11 mouse cellular contexts compared by ENCODE assay signal in the genomic region with DNA sequence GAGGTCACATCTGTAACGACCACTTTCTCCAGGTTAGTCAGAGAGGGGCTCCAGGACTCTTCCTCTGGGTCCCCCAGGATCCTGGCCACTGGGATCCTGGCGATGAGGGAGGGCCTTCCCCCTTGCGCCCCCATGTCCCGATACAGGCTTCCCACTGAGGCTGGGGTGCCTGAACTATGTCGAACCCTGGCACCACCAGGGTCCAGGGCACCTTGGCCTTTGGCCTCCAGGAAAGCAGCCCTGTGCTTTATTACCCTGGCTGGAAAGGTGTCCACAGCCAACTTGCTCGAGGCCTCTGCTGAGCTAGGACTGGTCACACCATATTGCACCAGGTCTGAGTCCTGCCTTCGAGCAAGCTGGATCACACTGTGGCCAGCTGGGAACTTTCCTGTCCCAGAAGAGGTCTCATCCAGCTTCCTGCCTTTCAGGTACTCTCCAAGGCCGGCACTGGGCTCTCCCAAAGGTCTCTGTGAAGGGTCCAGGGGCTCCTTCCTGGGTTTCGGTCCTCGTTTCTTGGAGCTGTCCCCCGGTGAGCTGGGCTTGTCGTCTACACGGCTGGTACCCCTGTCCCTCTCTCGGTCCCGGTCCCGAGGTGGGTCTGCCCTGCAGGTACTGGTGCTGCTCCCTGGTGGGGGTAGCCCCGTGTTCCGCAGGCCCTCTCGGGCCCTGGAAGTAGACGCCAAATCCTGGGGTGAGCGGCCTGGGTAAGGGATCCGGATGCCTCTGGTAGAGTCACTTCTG. TPM values are rescaled to one million over a fixed set of nuclear protein-coding genes. Genes with fewer than 3 reads are reported as not detected.
DNase-seq lines count a peak whose midpoint lies in the region; ATAC-seq lines count a peak whose summit lies in the region.
"Had no signal": no experiment of that assay in that cellular context is flagged by ENCODE, and none has a peak within 500 bp of the region (broad histone marks: within the 10 kb centered on the region; RNA-seq: fewer than 3 reads in every experiment).

No protein-coding gene starts in this region.

- no peak for ATAC-seq in hindbrain, embryonic 11.5 days (ENCODE audit: low FRiP score)
- no peak for ATAC-seq in hindbrain, embryonic 14.5 days (ENCODE audit: low FRiP score)
- ATAC-seq in embryonic facial prominence, embryonic 11.5 days (replicated peaks; ENCODE audit: insufficient number of reproducible peaks, low FRiP score, low TSS enrichment, low read depth): no peak
- ATAC-seq in embryonic facial prominence, embryonic 14.5 days (ENCODE audit: low read depth): no peak
- ATAC-seq in midbrain, embryonic 11.5 days (ENCODE audit: low FRiP score): no peak

- peaks cover 32% of the 10 kb centered on the region for H3K4me1 ChIP-seq in hindbrain, embryonic 11.5 days (replicated peaks; ENCODE audit: control insufficient read depth, insufficient read depth, low read length)
- H3K4me1 ChIP-seq in hindbrain, embryonic 14.5 days (replicated peaks; ENCODE audit: control insufficient read depth, insufficient read depth, low read length): peaks cover 46% of the 10 kb centered on the region
- peaks cover 11% of the 10 kb centered on the region for H3K4me1 ChIP-seq in embryonic facial prominence, embryonic 11.5 days (ENCODE audit: control insufficient read depth, insufficient read depth, low read length)
- peaks cover 41% of the 10 kb centered on the region for H3K4me1 ChIP-seq in embryonic facial prominence, embryonic 14.5 days (ENCODE audit: control insufficient read depth, insufficient read depth, low read length)
- H3K4me1 ChIP-seq in midbrain, embryonic 11.5 days (ENCODE audit: control insufficient read depth, insufficient read depth, low read length): peaks cover 70% of the 10 kb centered on the region

- H3K27me3 ChIP-seq in hindbrain, embryonic 11.5 days (ENCODE audit: control insufficient read depth, insufficient read depth, low read length): peaks cover 70% of the 10 kb centered on the region
- H3K27me3 ChIP-seq in hindbrain, embryonic 14.5 days (ENCODE audit: control insufficient read depth, insufficient read depth, low read length): peaks cover 80% of the 10 kb centered on the region
- peaks cover 32% of the 10 kb centered on the region for H3K27me3 ChIP-seq in embryonic facial prominence, embryonic 11.5 days (ENCODE audit: control insufficient read depth, insufficient read depth, low read length)
- H3K27me3 ChIP-seq in embryonic facial prominence, embryonic 14.5 days (replicated peaks; ENCODE audit: control insufficient read depth, insufficient read depth, low read length): peaks cover 63% of the 10 kb centered on the region
- H3K27me3 ChIP-seq in midbrain, embryonic 11.5 days (ENCODE audit: control insufficient read depth, insufficient read depth, low read length): peaks cover 72% of the 10 kb centered on the region

- no peaks in the 10 kb centered on the region for H3K9me3 ChIP-seq in hindbrain, embryonic 11.5 days (ENCODE audit: control insufficient read depth, low read length)
- H3K9me3 ChIP-seq in hindbrain, embryonic 14.5 days (ENCODE audit: control insufficient read depth, low read length): no peaks in the 10 kb centered on the region
- no peaks in the 10 kb centered on the region for H3K9me3 ChIP-seq in embryonic facial prominence, embryonic 11.5 days (replicated peaks; ENCODE audit: control insufficient read depth, low read length)
- no peaks in the 10 kb centered on the region for H3K9me3 ChIP-seq in embryonic facial prominence, embryonic 14.5 days (ENCODE audit: control insufficient read depth, low read length)
- no peaks in the 10 kb centered on the region for H3K9me3 ChIP-seq in midbrain, embryonic 11.5 days (ENCODE audit: control insufficient read depth, low read length)
- H3K9me3 ChIP-seq: heart, embryonic 15.5 days had no signal

- no peaks in the 10 kb centered on the region for H3K36me3 ChIP-seq in hindbrain, embryonic 11.5 days (ENCODE audit: control insufficient read depth, insufficient read depth, low read length)
- H3K36me3 ChIP-seq in hindbrain, embryonic 14.5 days (replicated peaks; ENCODE audit: control insufficient read depth, insufficient read depth): peaks cover 13% of the 10 kb centered on the region
- no peaks in the 10 kb centered on the region; the same call in 1 of the 2 replicates for H3K36me3 ChIP-seq in embryonic facial prominence, embryonic 11.5 days (replicated peaks; ENCODE audit: control insufficient read depth, insufficient read depth, low read depth, low read length)
- H3K36me3 ChIP-seq in embryonic facial prominence, embryonic 14.5 days (ENCODE audit: control insufficient read depth, insufficient read depth, low read length): peaks cover 12% of the 10 kb centered on the region
- H3K36me3 ChIP-seq in midbrain, embryonic 11.5 days (ENCODE audit: control insufficient read depth, insufficient read depth, low read length): 0 out of 2 replicates have a peak, but pooled peaks cover 3% of the 10 kb centered on the region

- WGBS in hindbrain, embryonic 11.5 days: 19% methylated on average over 22 of the region's 22 CpGs
- WGBS in hindbrain, embryonic 14.5 days: 33% methylated on average over 22 of the region's 22 CpGs
- 24% methylated on average over 22 of the region's 22 CpGs for WGBS in embryonic facial prominence, embryonic 11.5 days
- WGBS in embryonic facial prominence, embryonic 14.5 days: 50% methylated on average over 20 of the region's 22 CpGs
- 22% methylated on average over 22 of the region's 22 CpGs for WGBS in midbrain, embryonic 11.5 days

- H3K9ac ChIP-seq in hindbrain, embryonic 11.5 days (ENCODE audit: low read depth, low read length): no peak overlapping the region
- no peak overlapping the region; the same call in 1 of the 2 replicates for H3K9ac ChIP-seq in hindbrain, embryonic 14.5 days
- no peak overlapping the region for H3K9ac ChIP-seq in embryonic facial prominence, embryonic 11.5 days (replicated peaks; ENCODE audit: low read length)
- no peak overlapping the region for H3K9ac ChIP-seq in embryonic facial prominence, embryonic 14.5 days (ENCODE audit: low read depth, low read length)
- no peak overlapping the region for H3K9ac ChIP-seq in midbrain, embryonic 11.5 days (ENCODE audit: low read length)

- no peak overlapping the region for H3K27ac ChIP-seq in hindbrain, embryonic 11.5 days (ENCODE audit: low read depth, low read length)
- H3K27ac ChIP-seq in hindbrain, embryonic 14.5 days: no peak overlapping the region
- no peak overlapping the region for H3K27ac ChIP-seq in embryonic facial prominence, embryonic 11.5 days (replicated peaks; ENCODE audit: low read depth, low read length)
- no peak overlapping the region for H3K27ac ChIP-seq in embryonic facial prominence, embryonic 14.5 days (replicated peaks; ENCODE audit: low read depth, low read length)
- no peak overlapping the region for H3K27ac ChIP-seq in midbrain, embryonic 11.5 days (ENCODE audit: low read depth, low read length)
- H3K27ac ChIP-seq: heart, embryonic 15.5 days had no signal

- H3K4me3 ChIP-seq in hindbrain, embryonic 11.5 days (ENCODE audit: low read depth, low read length): no peak overlapping the region
- no peak overlapping the region for H3K4me3 ChIP-seq in hindbrain, embryonic 14.5 days (replicated peaks; ENCODE audit: low read length)
- no peak overlapping the region for H3K4me3 ChIP-seq in embryonic facial prominence, embryonic 11.5 days (ENCODE audit: low read depth, low read length)
- H3K4me3 ChIP-seq in embryonic facial prominence, embryonic 14.5 days (ENCODE audit: low read depth, low read length): 0 out of 2 replicates have a peak overlapping the region, but pooled peaks have one; percentile 1
- H3K4me3 ChIP-seq in midbrain, embryonic 11.5 days (ENCODE audit: low read depth, low read length): no peak overlapping the region

- peak; percentile 8 for DNase-seq in hindbrain, embryonic 11.5 days (ENCODE audit: low spot score)
- DNase-seq in hindbrain, embryonic 14.5 days (ENCODE audit: low spot score): no peak
- no peak for DNase-seq in embryonic facial prominence, embryonic 11.5 days (ENCODE audit: low spot score)
- no peak for DNase-seq in embryonic facial prominence, embryonic 14.5 days (ENCODE audit: low spot score)
- no peak for DNase-seq in midbrain, embryonic 11.5 days (ENCODE audit: low spot score, missing footprints)
- no peak for DNase-seq in urinary bladder, adult 18-20 months (ENCODE audit: low spot score in 2 of 2)
- no peak for DNase-seq in gastrocnemius, postnatal 10 days
- DNase-seq: kidney, adult 9 months; layer of hippocampus, postnatal 36 days; lung, adult 2 months had no signal

- no peak overlapping the region for H3K4me2 ChIP-seq in hindbrain, embryonic 11.5 days (replicated peaks; ENCODE audit: low read depth, low read length)
- no peak overlapping the region for H3K4me2 ChIP-seq in hindbrain, embryonic 14.5 days (replicated peaks)
- 0 out of 2 replicates have a peak overlapping the region, but pooled peaks have one; percentile 10 for H3K4me2 ChIP-seq in embryonic facial prominence, embryonic 11.5 days (ENCODE audit: low read depth, low read length)
- H3K4me2 ChIP-seq in embryonic facial prominence, embryonic 14.5 days (ENCODE audit: low read depth, low read length): no peak overlapping the region; the same call in none of the 2 replicates
- H3K4me2 ChIP-seq in midbrain, embryonic 11.5 days: 0 out of 2 replicates have a peak overlapping the region, but pooled peaks have one; percentile 81

RNA-seq across cellular contexts. Expression of gene Cbx8, which starts 1.9 kb away (rescaled TPM):
- polyA plus RNA-seq in hindbrain, embryonic 11.5 days (2014; fragmentation: Nextera tagmentation; extraction: Ambion mirVana): 9.1 and 9.3 TPM in 2 replicates
- 8.5 and 9.8 TPM in 2 replicates for polyA plus RNA-seq in hindbrain, embryonic 14.5 days (2014; fragmentation: Nextera tagmentation; extraction: Ambion mirVana)
- 10.3 and 12.2 TPM in 2 replicates for polyA plus RNA-seq in embryonic facial prominence, embryonic 11.5 days (2014; fragmentation: Nextera tagmentation; extraction: Ambion mirVana)
- polyA plus RNA-seq in embryonic facial prominence, embryonic 14.5 days (2014; fragmentation: Nextera tagmentation; extraction: Ambion mirVana): 9.6 and 10.1 TPM in 2 replicates
- 11.3 and 11.9 TPM in 2 replicates for polyA plus RNA-seq in midbrain, embryonic 11.5 days (2014; fragmentation: Nextera tagmentation; extraction: Ambion mirVana)
- 1 to 10 TPM; 2.3 to 4.7 TPM for total RNA-seq in gastrocnemius, postnatal 10 days (2021)

RNA-seq across cellular contexts. Expression of gene Cbx2, which starts 16.2 kb away (rescaled TPM):
- polyA plus RNA-seq in hindbrain, embryonic 11.5 days (2014; fragmentation: Nextera tagmentation; extraction: Ambion mirVana): 44.4 and 54.5 TPM in 2 replicates
- polyA plus RNA-seq in hindbrain, embryonic 14.5 days (2014; fragmentation: Nextera tagmentation; extraction: Ambion mirVana): 10.7 and 13.7 TPM in 2 replicates
- polyA plus RNA-seq in embryonic facial prominence, embryonic 11.5 days (2014; fragmentation: Nextera tagmentation; extraction: Ambion mirVana): 87.1 and 91.8 TPM in 2 replicates
- 23.9 and 28.3 TPM in 2 replicates for polyA plus RNA-seq in embryonic facial prominence, embryonic 14.5 days (2014; fragmentation: Nextera tagmentation; extraction: Ambion mirVana)
- 66.7 and 70.5 TPM in 2 replicates for polyA plus RNA-seq in midbrain, embryonic 11.5 days (2014; fragmentation: Nextera tagmentation; extraction: Ambion mirVana)
- total RNA-seq in gastrocnemius, postnatal 10 days (2021): 1 to 10 TPM; 2.3 to 3.0 TPM

RNA-seq across cellular contexts. Expression of gene Cbx4, which starts 47.1 kb away (rescaled TPM):
- 5.4 and 7.1 TPM in 2 replicates for polyA plus RNA-seq in hindbrain, embryonic 11.5 days (2014; fragmentation: Nextera tagmentation; extraction: Ambion mirVana)
- 16.8 and 20.2 TPM in 2 replicates for polyA plus RNA-seq in hindbrain, embryonic 14.5 days (2014; fragmentation: Nextera tagmentation; extraction: Ambion mirVana)
- polyA plus RNA-seq in embryonic facial prominence, embryonic 11.5 days (2014; fragmentation: Nextera tagmentation; extraction: Ambion mirVana): 4.4 and 4.8 TPM in 2 replicates
- polyA plus RNA-seq in embryonic facial prominence, embryonic 14.5 days (2014; fragmentation: Nextera tagmentation; extraction: Ambion mirVana): 11.0 and 13.5 TPM in 2 replicates
- polyA plus RNA-seq in midbrain, embryonic 11.5 days (2014; fragmentation: Nextera tagmentation; extraction: Ambion mirVana): 6.3 and 7.0 TPM in 2 replicates
- 1 to 10 TPM; 6.2 to 9.1 TPM for total RNA-seq in gastrocnemius, postnatal 10 days (2021)

RNA-seq across cellular contexts. Expression of gene Enpp7, which starts 50.9 kb away (rescaled TPM):
- polyA plus RNA-seq in hindbrain, embryonic 11.5 days (2014; fragmentation: Nextera tagmentation; extraction: Ambion mirVana): not detected in 2 replicates
- polyA plus RNA-seq in hindbrain, embryonic 14.5 days (2014; fragmentation: Nextera tagmentation; extraction: Ambion mirVana): not detected in 2 replicates
- not detected in 2 replicates for polyA plus RNA-seq in embryonic facial prominence, embryonic 11.5 days (2014; fragmentation: Nextera tagmentation; extraction: Ambion mirVana)
- polyA plus RNA-seq in embryonic facial prominence, embryonic 14.5 days (2014; fragmentation: Nextera tagmentation; extraction: Ambion mirVana): not detected in 2 replicates
- not detected in 2 replicates for polyA plus RNA-seq in midbrain, embryonic 11.5 days (2014; fragmentation: Nextera tagmentation; extraction: Ambion mirVana)
- not detected for total RNA-seq in gastrocnemius, postnatal 10 days (2021)
- total RNA-seq: layer of hippocampus, postnatal 36 days had no signal
- polyA plus RNA-seq: heart, embryonic 15.5 days had no signal

Comparison
In these comparisons a context has a peak if more than half of its experiments do, and no peak if none do; other contexts are left out.
1. H3K4me2 ChIP-seq: peak in embryonic facial prominence, embryonic 11.5 days (single experiment) and midbrain, embryonic 11.5 days (single experiment); none in hindbrain, embryonic 11.5 days (single experiment), hindbrain, embryonic 14.5 days (single experiment) and embryonic facial prominence, embryonic 14.5 days (single experiment).